11 mouse cellular contexts compared by ENCODE assay signal in genomic region chr13:55474621-55475069, GRCm38 (mm10). TPM values are rescaled to one million over a fixed set of nuclear protein-coding genes. Genes with fewer than 3 reads are reported as not detected.
DNase-seq lines count a peak whose midpoint lies in the region; ATAC-seq and TF ChIP-seq lines count a peak whose summit lies in the region.
"Had no signal": no experiment of that assay in that cellular context is flagged by ENCODE, and none has a peak within 500 bp of the region (broad histone marks: within the 10 kb centered on the region; RNA-seq: fewer than 3 reads in every experiment).

No protein-coding gene starts in this region.

- intact Hi-C loops in heart, postnatal 14 days (cut with DNase I) = no loop called here

- H3K9ac ChIP-seq in embryonic facial prominence, embryonic 14.5 days (ENCODE audit: low read depth, low read length) = no peak overlapping the region
- H3K9ac ChIP-seq in neural tube, embryonic 13.5 days = peak overlapping the region; percentile 45; the same call in 1 of the 2 replicates
- no peak overlapping the region for H3K9ac ChIP-seq in intestine, embryonic 16.5 days (ENCODE audit: low read depth, low read length)
- H3K9ac ChIP-seq: embryonic facial prominence, embryonic 12.5 days; limb, embryonic 13.5 days had no signal

- no peaks in the 10 kb centered on the region for H3K9me3 ChIP-seq in embryonic facial prominence, embryonic 14.5 days (ENCODE audit: control insufficient read depth, low read length)
- H3K9me3 ChIP-seq in neural tube, embryonic 13.5 days = no peaks in the 10 kb centered on the region
- H3K9me3 ChIP-seq in intestine, embryonic 16.5 days (ENCODE audit: control insufficient read depth, low read length) = no peaks in the 10 kb centered on the region
- H3K9me3 ChIP-seq: embryonic facial prominence, embryonic 12.5 days; limb, embryonic 13.5 days had no signal

- DNase-seq in kidney, adult 2 months = peak; percentile 49
- DNase-seq in kidney, adult 9 months = no peak
- peak; percentile 68 for DNase-seq in embryonic facial prominence, embryonic 14.5 days (ENCODE audit: low spot score)
- peak; percentile 79 to 88 for DNase-seq in layer of hippocampus, postnatal 14 days (ENCODE audit: low spot score in 2 of 2)
- DNase-seq in heart, postnatal 14 days = no peak
- DNase-seq in thymus, postnatal 36 days = no peak

- H3K27me3 ChIP-seq in kidney, adult 2 months (replicated peaks; ENCODE audit: control insufficient read depth, insufficient read depth, low read length) = no peaks in the 10 kb centered on the region
- no peaks in the 10 kb centered on the region for H3K27me3 ChIP-seq in embryonic facial prominence, embryonic 14.5 days (replicated peaks; ENCODE audit: control insufficient read depth, insufficient read depth, low read length)
- H3K27me3 ChIP-seq in neural tube, embryonic 13.5 days = no peaks in the 10 kb centered on the region
- H3K27me3 ChIP-seq in intestine, embryonic 16.5 days (replicated peaks; ENCODE audit: control insufficient read depth, insufficient read depth, low read length) = no peaks in the 10 kb centered on the region
- H3K27me3 ChIP-seq: embryonic facial prominence, embryonic 12.5 days; limb, embryonic 13.5 days had no signal

- WGBS in kidney, adult 2 months = 58% methylated on average over 5 of the region's 5 CpGs
- 52% methylated on average over 5 of the region's 5 CpGs for WGBS in embryonic facial prominence, embryonic 14.5 days
- WGBS in neural tube, embryonic 13.5 days = 22% methylated on average over 5 of the region's 5 CpGs
- 44% methylated on average over 5 of the region's 5 CpGs for WGBS in intestine, embryonic 16.5 days

- H3K4me2 ChIP-seq in embryonic facial prominence, embryonic 14.5 days (ENCODE audit: low read depth, low read length) = no peak overlapping the region
- H3K4me2 ChIP-seq in neural tube, embryonic 13.5 days = 0 out of 2 replicates have a peak overlapping the region, but pooled peaks have one; percentile 7
- H3K4me2 ChIP-seq in intestine, embryonic 16.5 days (ENCODE audit: low read depth, low read length) = no peak overlapping the region
- H3K4me2 ChIP-seq: embryonic facial prominence, embryonic 12.5 days; limb, embryonic 13.5 days had no signal

- no peak for TF ChIP-seq CTCF in kidney, adult 2 months (conservative IDR thresholded peaks at IDR 0.05; ENCODE audit: insufficient read depth, insufficient read length, low read depth, low read length)

- ATAC-seq in embryonic facial prominence, embryonic 14.5 days (ENCODE audit: low read depth) = no peak
- ATAC-seq in neural tube, embryonic 13.5 days (ENCODE audit: low read depth) = no peak
- no peak for ATAC-seq in intestine, embryonic 16.5 days

- no peak for TF ChIP-seq POLR2A in kidney, adult 2 months (IDR thresholded peaks at IDR 0.05; ENCODE audit: low read depth, low read length)

- no peak overlapping the region for H3K4me3 ChIP-seq in kidney, adult 2 months (ENCODE audit: insufficient read depth, low read depth, low read length)
- H3K4me3 ChIP-seq in embryonic facial prominence, embryonic 14.5 days (ENCODE audit: low read depth, low read length) = no peak overlapping the region
- H3K4me3 ChIP-seq in neural tube, embryonic 13.5 days = no peak overlapping the region
- no peak overlapping the region for H3K4me3 ChIP-seq in intestine, embryonic 16.5 days (ENCODE audit: low read length)
- H3K4me3 ChIP-seq: embryonic facial prominence, embryonic 12.5 days; limb, embryonic 13.5 days had no signal

- no peak overlapping the region for H3K27ac ChIP-seq in kidney, adult 2 months (ENCODE audit: insufficient read depth, low read depth, low read length)
- H3K27ac ChIP-seq in embryonic facial prominence, embryonic 14.5 days (replicated peaks; ENCODE audit: low read depth, low read length) = no peak overlapping the region
- peak overlapping the region; percentile 92 for H3K27ac ChIP-seq in neural tube, embryonic 13.5 days (replicated peaks)
- H3K27ac ChIP-seq in intestine, embryonic 16.5 days (ENCODE audit: low read length) = no peak overlapping the region
- H3K27ac ChIP-seq: embryonic facial prominence, embryonic 12.5 days; limb, embryonic 13.5 days had no signal

- no peaks in the 10 kb centered on the region for H3K4me1 ChIP-seq in kidney, adult 2 months (ENCODE audit: control insufficient read depth, insufficient read depth, low read length)
- peaks cover 13% of the 10 kb centered on the region for H3K4me1 ChIP-seq in embryonic facial prominence, embryonic 14.5 days (ENCODE audit: control insufficient read depth, insufficient read depth, low read length)
- peaks cover 73% of the 10 kb centered on the region for H3K4me1 ChIP-seq in neural tube, embryonic 13.5 days (replicated peaks)
- H3K4me1 ChIP-seq in intestine, embryonic 16.5 days (ENCODE audit: control insufficient read depth, insufficient read depth, low read length) = peaks cover 8% of the 10 kb centered on the region

- no peaks in the 10 kb centered on the region for H3K36me3 ChIP-seq in kidney, adult 2 months (ENCODE audit: control insufficient read depth, insufficient read depth, low read length)
- peaks cover 58% of the 10 kb centered on the region for H3K36me3 ChIP-seq in embryonic facial prominence, embryonic 14.5 days (ENCODE audit: control insufficient read depth, insufficient read depth, low read length)
- H3K36me3 ChIP-seq in neural tube, embryonic 13.5 days = peaks cover 66% of the 10 kb centered on the region
- H3K36me3 ChIP-seq in intestine, embryonic 16.5 days (ENCODE audit: control insufficient read depth, insufficient read depth, low read length) = peaks cover 5% of the 10 kb centered on the region; the same call in 1 of the 2 replicates

RNA-seq across cellular contexts. Expression of gene Prr7, which starts 10.6 kb away (rescaled TPM):
- polyA plus RNA-seq in kidney, adult 2 months (2012; rRNA removed) = 0.64 and 0.81 TPM in 2 replicates
- polyA plus RNA-seq in embryonic facial prominence, embryonic 14.5 days (2014; fragmentation: Nextera tagmentation; extraction: Ambion mirVana) = 1.9 and 2.7 TPM in 2 replicates
- 10 to 100 TPM; 89.9 to 92.7 TPM for total RNA-seq in layer of hippocampus, postnatal 14 days (2021)
- 2.5 and 3.1 TPM in 2 replicates for polyA plus RNA-seq in neural tube, embryonic 13.5 days (2015; fragmentation: Nextera tagmentation; extraction: Ambion mirVana)
- 1 to 10 TPM in 1 of 2 experiments, under 1 TPM in 1; 0.81 to 1.6 TPM for total RNA-seq in heart, postnatal 14 days (2021)
- polyA plus RNA-seq in intestine, embryonic 16.5 days (2015; fragmentation: Nextera tagmentation; extraction: Ambion mirVana) = 0.10 and 0.18 TPM in 2 replicates

RNA-seq across cellular contexts. Expression of gene Dbn1, which starts 13.3 kb away (rescaled TPM):
- 16.9 and 21.0 TPM in 2 replicates for polyA plus RNA-seq in kidney, adult 2 months (2012; rRNA removed)
- polyA plus RNA-seq in embryonic facial prominence, embryonic 14.5 days (2014; fragmentation: Nextera tagmentation; extraction: Ambion mirVana) = 141 and 167 TPM in 2 replicates
- 100 to 1,000 TPM; 335 to 353 TPM for total RNA-seq in layer of hippocampus, postnatal 14 days (2021)
- polyA plus RNA-seq in neural tube, embryonic 13.5 days (2015; fragmentation: Nextera tagmentation; extraction: Ambion mirVana) = 574 and 615 TPM in 2 replicates
- total RNA-seq in heart, postnatal 14 days (2021) = 10 to 100 TPM; 27.0 to 27.3 TPM
- 88.4 and 91.2 TPM in 2 replicates for polyA plus RNA-seq in intestine, embryonic 16.5 days (2015; fragmentation: Nextera tagmentation; extraction: Ambion mirVana)

RNA-seq across cellular contexts. Expression of gene Grk6, which starts 29.8 kb away (rescaled TPM):
- 23.4 and 27.4 TPM in 2 replicates for polyA plus RNA-seq in kidney, adult 2 months (2012; rRNA removed)
- 44.0 and 46.6 TPM in 2 replicates for polyA plus RNA-seq in embryonic facial prominence, embryonic 14.5 days (2014; fragmentation: Nextera tagmentation; extraction: Ambion mirVana)
- total RNA-seq in layer of hippocampus, postnatal 14 days (2021) = 10 to 100 TPM; 74.2 to 76.8 TPM
- 35.7 and 38.5 TPM in 2 replicates for polyA plus RNA-seq in neural tube, embryonic 13.5 days (2015; fragmentation: Nextera tagmentation; extraction: Ambion mirVana)
- 10 to 100 TPM; 24.3 to 27.2 TPM for total RNA-seq in heart, postnatal 14 days (2021)
- 13.6 and 16.2 TPM in 2 replicates for polyA plus RNA-seq in intestine, embryonic 16.5 days (2015; fragmentation: Nextera tagmentation; extraction: Ambion mirVana)

RNA-seq across cellular contexts. Expression of gene Pdlim7, which starts 38.8 kb away (rescaled TPM):
- polyA plus RNA-seq in kidney, adult 2 months (2012; rRNA removed) = 22.8 and 23.5 TPM in 2 replicates
- 194 and 204 TPM in 2 replicates for polyA plus RNA-seq in embryonic facial prominence, embryonic 14.5 days (2014; fragmentation: Nextera tagmentation; extraction: Ambion mirVana)
- total RNA-seq in layer of hippocampus, postnatal 14 days (2021) = 10 to 100 TPM; 69.4 to 78.9 TPM
- polyA plus RNA-seq in neural tube, embryonic 13.5 days (2015; fragmentation: Nextera tagmentation; extraction: Ambion mirVana) = 155 and 167 TPM in 2 replicates
- 10 to 100 TPM; 52.3 to 56.6 TPM for total RNA-seq in heart, postnatal 14 days (2021)
- 189 and 200 TPM in 2 replicates for polyA plus RNA-seq in intestine, embryonic 16.5 days (2015; fragmentation: Nextera tagmentation; extraction: Ambion mirVana)

RNA-seq across cellular contexts. Expression of gene F12, which starts 48.1 kb away (rescaled TPM):
- polyA plus RNA-seq in kidney, adult 2 months (2012; rRNA removed) = 0.03 and 0.07 TPM in 2 replicates
- polyA plus RNA-seq in embryonic facial prominence, embryonic 14.5 days (2014; fragmentation: Nextera tagmentation; extraction: Ambion mirVana) = not detected in 2 replicates
- under 1 TPM; 0.32 to 0.69 TPM for total RNA-seq in layer of hippocampus, postnatal 14 days (2021)
- 0.25 TPM in 1 of 2 replicates, not detected in the other for polyA plus RNA-seq in neural tube, embryonic 13.5 days (2015; fragmentation: Nextera tagmentation; extraction: Ambion mirVana)
- not detected for total RNA-seq in heart, postnatal 14 days (2021)
- 1.1 and 4.0 TPM in 2 replicates for polyA plus RNA-seq in intestine, embryonic 16.5 days (2015; fragmentation: Nextera tagmentation; extraction: Ambion mirVana)
- total RNA-seq: CH12.LX had no signal

Comparison
In these comparisons a context has a peak if more than half of its experiments do, and no peak if none do; other contexts are left out.
1. DNase-seq: peak in kidney, adult 2 months (single experiment), embryonic facial prominence, embryonic 14.5 days (single experiment) and layer of hippocampus, postnatal 14 days (2 of 2); none in kidney, adult 9 months (single experiment), heart, postnatal 14 days (0 of 2) and thymus, postnatal 36 days (0 of 2).